Mouse (Mus musculus) CH12.LX (cell line): ENCODE results near the gene Etfbkmt.
"Not testable (repeated sequence)": the region's sequence is repeated elsewhere in the genome, so short reads cannot be mapped to it uniquely, and the experiment has no call there.

Experiments used
- CHD2 ChIP-seq: IDR thresholded peaks from 2 replicates; pipeline ENCODE4 v1.6.1; 2011; ENCODE audit warnings: low read length, improper control_type of control experiment
- CTCF ChIP-seq, 2 experiments: IDR thresholded peaks in 1 of 2; conservative IDR thresholded peaks in 1 of 2; 2 replicates each; pipeline ENCODE4 v1.5.1; 2011 to 2012; ENCODE audit warnings: low read depth in 2 of 2, low read length in 2 of 2, improper control_type of control experiment in 1 of 2, inconsistent platforms in 1 of 2, mild to moderate bottlenecking in 1 of 2, moderate library complexity in 1 of 2
- E2F4 ChIP-seq: IDR thresholded peaks from 2 replicates; pipeline ENCODE4 v1.6.1; 2011; ENCODE audit warnings: low read depth, low read length, improper control_type of control experiment; ENCODE audit not compliant: insufficient replicate concordance
- ELF1 ChIP-seq: IDR thresholded peaks from 2 replicates; pipeline ENCODE4 v1.6.1; 2014; ENCODE audit warnings: low read depth, mild to moderate bottlenecking, inconsistent platforms, low read length, improper control_type of control experiment
- EP300 ChIP-seq: IDR thresholded peaks from 2 replicates; pipeline ENCODE4 v1.6.1; 2011; ENCODE audit warnings: low read length, improper control_type of control experiment
- GABPA ChIP-seq: IDR thresholded peaks from 2 replicates; pipeline ENCODE4 v1.6.1; 2012; ENCODE audit warnings: low read depth, low read length, improper control_type of control experiment, inconsistent platforms; ENCODE audit not compliant: insufficient replicate concordance
- MEF2A ChIP-seq: IDR thresholded peaks from 2 replicates; pipeline ENCODE4 v1.6.1; 2014; ENCODE audit warnings: low read depth, mild to moderate bottlenecking, inconsistent platforms, low read length, improper control_type of control experiment, borderline replicate concordance
- POLR2A ChIP-seq: IDR thresholded peaks from 2 replicates; pipeline ENCODE4 v1.6.1; 2011; ENCODE audit warnings: low read depth, mild to moderate bottlenecking, improper control_type of control experiment, low read length
- TBP ChIP-seq: conservative IDR thresholded peaks from 2 replicates; pipeline ENCODE4 v1.6.1; 2011; ENCODE audit warnings: low read depth, low read length, improper control_type of control experiment
- UBTF ChIP-seq: IDR thresholded peaks from 2 replicates; pipeline ENCODE4 v1.6.1; 2012; ENCODE audit warnings: low read depth, mild to moderate bottlenecking, inconsistent platforms, low read length, improper control_type of control experiment, moderate library complexity
- ZC3H11A ChIP-seq: IDR thresholded peaks from 2 replicates; pipeline ENCODE4 v1.6.1; 2012; ENCODE audit warnings: low read depth, mild to moderate bottlenecking, inconsistent platforms, low read length, improper control_type of control experiment

- TF ChIP-seq ZC3H11A; CHD2; TBP; CTCF (conservative IDR thresholded peaks at IDR 0.05 in 1 of 2, IDR thresholded peaks at IDR 0.05 in 1 of 2; ENCODE audit: low read depth in 2 of 2, low read length in 2 of 2); EP300; ELF1; E2F4; POLR2A; GABPA; UBTF; MEF2A: not testable (repeated sequence)
These were observed 27.4 kb downstream of the Etfbkmt start for GRCm38 (mm10) chr6:149167038-149167437.
